Mouse (Mus musculus): ENCODE data around the gene Cflar. TPM values are rescaled to one million over a fixed set of nuclear protein-coding genes. Genes with fewer than 3 reads are reported as not detected.
"Not testable (repeated sequence)": the region's sequence is repeated elsewhere in the genome, so short reads cannot be mapped to it uniquely, and the experiment has no call there.

Gene Cflar
- polyA plus RNA-seq, 1 experiment from 2014 or later: 27.7 TPM

- no peaks in the 10 kb centered on the region for H3K9me3 ChIP-seq (ENCODE audit: control insufficient read depth, low read length)
- H3K27me3 ChIP-seq (ENCODE audit: control insufficient read depth, insufficient read depth, low read length): no peaks in the 10 kb centered on the region
- no peak for ATAC-seq (ENCODE audit: low FRiP score)
- H3K9ac ChIP-seq (ENCODE audit: low read depth, low read length): no peak overlapping the region
- no peak overlapping the region for H3K27ac ChIP-seq (ENCODE audit: low read depth, low read length)
- H3K36me3 ChIP-seq (ENCODE audit: control insufficient read depth, insufficient read depth, low read length): no peaks in the 10 kb centered on the region
- no peak for DNase-seq (ENCODE audit: low spot score)
- no peaks in the 10 kb centered on the region for H3K4me1 ChIP-seq (replicated peaks; ENCODE audit: control insufficient read depth, insufficient read depth, low read length)
- no peak overlapping the region for H3K4me2 ChIP-seq (replicated peaks; ENCODE audit: low read depth, low read length)
- no peak overlapping the region for H3K4me3 ChIP-seq (ENCODE audit: low read depth, low read length)
- WGBS: 86% methylated on average over 1 of the region's 1 CpGs
Measured at GRCm38 (mm10) chr1:58689426-58689825, 21.9 kb upstream of the Cflar start.

GRCm38 (mm10) chr1:58690006-58690744 lies 21.1 kb upstream of the Cflar start:
- Histone ChIP-seq H3K27ac (ENCODE audit: low read depth, low read length) (no peak overlapping the region), H3K9me3 (ENCODE audit: control insufficient read depth, low read length) (no peaks in the 10 kb centered on the region), H3K4me2 (replicated peaks; ENCODE audit: low read depth, low read length) (no peak overlapping the region), H3K27me3 (ENCODE audit: control insufficient read depth, insufficient read depth, low read length) (no peaks in the 10 kb centered on the region), H3K36me3 (ENCODE audit: control insufficient read depth, insufficient read depth, low read length) (no peaks in the 10 kb centered on the region), H3K4me1 (replicated peaks; ENCODE audit: control insufficient read depth, insufficient read depth, low read length) (no peaks in the 10 kb centered on the region), H3K4me3 (ENCODE audit: low read depth, low read length) (no peak overlapping the region), H3K9ac (ENCODE audit: low read depth, low read length) (no peak overlapping the region)
- DNase-seq (ENCODE audit: low spot score) (no peak), ATAC-seq (ENCODE audit: low FRiP score) (no peak)
- 64% methylated on average over 6 of the region's 6 CpGs for WGBS

- H3K9ac ChIP-seq (ENCODE audit: low read depth, low read length); ATAC-seq (ENCODE audit: low FRiP score); H3K9me3 ChIP-seq (ENCODE audit: control insufficient read depth, low read length); H3K27me3 ChIP-seq (ENCODE audit: control insufficient read depth, insufficient read depth, low read length); DNase-seq (ENCODE audit: low spot score); H3K36me3 ChIP-seq (ENCODE audit: control insufficient read depth, insufficient read depth, low read length); H3K27ac ChIP-seq (ENCODE audit: low read depth, low read length); H3K4me1 ChIP-seq (replicated peaks; ENCODE audit: control insufficient read depth, insufficient read depth, low read length); H3K4me2 ChIP-seq (replicated peaks; ENCODE audit: low read depth, low read length); H3K4me3 ChIP-seq (ENCODE audit: low read depth, low read length): not testable (repeated sequence)
- WGBS: 45% methylated on average over 2 of the region's 3 CpGs
Measured at GRCm38 (mm10) chr1:58690834-58691488, 20.3 kb upstream of the Cflar start.

GRCm38 (mm10) chr1:58691718-58692117 lies 19.6 kb upstream of the Cflar start:
- H3K9ac ChIP-seq (ENCODE audit: low read depth, low read length); ATAC-seq (ENCODE audit: low FRiP score); H3K4me2 ChIP-seq (replicated peaks; ENCODE audit: low read depth, low read length); H3K27me3 ChIP-seq (ENCODE audit: control insufficient read depth, insufficient read depth, low read length); H3K4me1 ChIP-seq (replicated peaks; ENCODE audit: control insufficient read depth, insufficient read depth, low read length); DNase-seq (ENCODE audit: low spot score); H3K36me3 ChIP-seq (ENCODE audit: control insufficient read depth, insufficient read depth, low read length); H3K4me3 ChIP-seq (ENCODE audit: low read depth, low read length); H3K9me3 ChIP-seq (ENCODE audit: control insufficient read depth, low read length); H3K27ac ChIP-seq (ENCODE audit: low read depth, low read length): not testable (repeated sequence)
- 63% methylated on average over 1 of the region's 1 CpGs for WGBS

- no peak for ATAC-seq (ENCODE audit: low FRiP score)
Measured at GRCm38 (mm10) chr1:58693696-58694095, 17.6 kb upstream of the Cflar start.

GRCm38 (mm10) chr1:58695810-58696209 lies 15.5 kb upstream of the Cflar start, which contains the start of gene Als2cr12:
Gene Als2cr12 (minus strand): TSS chr1:58695989.
- not testable (repeated sequence) for DNase-seq (ENCODE audit: low spot score); H3K9ac ChIP-seq (ENCODE audit: low read depth, low read length); H3K4me2 ChIP-seq (replicated peaks; ENCODE audit: low read depth, low read length); H3K36me3 ChIP-seq (ENCODE audit: control insufficient read depth, insufficient read depth, low read length); H3K9me3 ChIP-seq (ENCODE audit: control insufficient read depth, low read length); H3K4me3 ChIP-seq (ENCODE audit: low read depth, low read length); H3K27me3 ChIP-seq (ENCODE audit: control insufficient read depth, insufficient read depth, low read length); H3K4me1 ChIP-seq (replicated peaks; ENCODE audit: control insufficient read depth, insufficient read depth, low read length); ATAC-seq (ENCODE audit: low FRiP score); H3K27ac ChIP-seq (ENCODE audit: low read depth, low read length)
- 84% methylated on average over 4 of the region's 4 CpGs for WGBS

More at GRCm38 (mm10) chr1:58693696-58694095, 17.6 kb upstream of the Cflar start:
- 67% methylated on average over 1 of the region's 1 CpGs for WGBS
- Histone ChIP-seq H3K4me1 (replicated peaks; ENCODE audit: control insufficient read depth, insufficient read depth, low read length) (no peaks in the 10 kb centered on the region), H3K27me3 (ENCODE audit: control insufficient read depth, insufficient read depth, low read length) (no peaks in the 10 kb centered on the region), H3K4me2 (replicated peaks; ENCODE audit: low read depth, low read length) (no peak overlapping the region), H3K36me3 (ENCODE audit: control insufficient read depth, insufficient read depth, low read length) (no peaks in the 10 kb centered on the region), H3K27ac (ENCODE audit: low read depth, low read length) (no peak overlapping the region), H3K9me3 (ENCODE audit: control insufficient read depth, low read length) (no peaks in the 10 kb centered on the region), H3K9ac (ENCODE audit: low read depth, low read length) (no peak overlapping the region), H3K4me3 (ENCODE audit: low read depth, low read length) (no peak overlapping the region)
- DNase-seq (ENCODE audit: low spot score): no peak

GRCm38 (mm10) chr1:58697607-58698006 lies 13.7 kb upstream of the Cflar start:
- 55% methylated on average over 1 of the region's 1 CpGs for WGBS

GRCm38 (mm10) chr1:58698781-58699180 lies 12.5 kb upstream of the Cflar start:
- no peaks in the 10 kb centered on the region for H3K27me3 ChIP-seq (ENCODE audit: control insufficient read depth, insufficient read depth, low read length)
- ATAC-seq (ENCODE audit: low FRiP score): no peak
- no peak overlapping the region for H3K4me3 ChIP-seq (ENCODE audit: low read depth, low read length)
- H3K9ac ChIP-seq (ENCODE audit: low read depth, low read length): no peak overlapping the region
- no peak overlapping the region for H3K4me2 ChIP-seq (replicated peaks; ENCODE audit: low read depth, low read length)
- no peaks in the 10 kb centered on the region for H3K9me3 ChIP-seq (ENCODE audit: control insufficient read depth, low read length)
- no peak for DNase-seq (ENCODE audit: low spot score)
- H3K36me3 ChIP-seq (ENCODE audit: control insufficient read depth, insufficient read depth, low read length): no peaks in the 10 kb centered on the region
- H3K27ac ChIP-seq (ENCODE audit: low read depth, low read length): no peak overlapping the region
- no peaks in the 10 kb centered on the region for H3K4me1 ChIP-seq (replicated peaks; ENCODE audit: control insufficient read depth, insufficient read depth, low read length)
- WGBS: 82% methylated on average over 4 of the region's 4 CpGs

More at GRCm38 (mm10) chr1:58697607-58698006, 13.7 kb upstream of the Cflar start:
- not testable (repeated sequence) for ATAC-seq (ENCODE audit: low FRiP score); H3K9me3 ChIP-seq (ENCODE audit: control insufficient read depth, low read length); H3K4me1 ChIP-seq (replicated peaks; ENCODE audit: control insufficient read depth, insufficient read depth, low read length); H3K4me2 ChIP-seq (replicated peaks; ENCODE audit: low read depth, low read length); H3K27ac ChIP-seq (ENCODE audit: low read depth, low read length); H3K4me3 ChIP-seq (ENCODE audit: low read depth, low read length); H3K27me3 ChIP-seq (ENCODE audit: control insufficient read depth, insufficient read depth, low read length); DNase-seq (ENCODE audit: low spot score); H3K36me3 ChIP-seq (ENCODE audit: control insufficient read depth, insufficient read depth, low read length); H3K9ac ChIP-seq (ENCODE audit: low read depth, low read length)

GRCm38 (mm10) chr1:58699988-58700387 lies 11.3 kb upstream of the Cflar start:
- H3K9ac ChIP-seq (ENCODE audit: low read depth, low read length): no peak overlapping the region
- H3K4me1 ChIP-seq (replicated peaks; ENCODE audit: control insufficient read depth, insufficient read depth, low read length): no peaks in the 10 kb centered on the region
- no peaks in the 10 kb centered on the region for H3K27me3 ChIP-seq (ENCODE audit: control insufficient read depth, insufficient read depth, low read length)
- no peak overlapping the region for H3K4me3 ChIP-seq (ENCODE audit: low read depth, low read length)
- ATAC-seq (ENCODE audit: low FRiP score) (no peak), DNase-seq (ENCODE audit: low spot score) (no peak)
- H3K9me3 ChIP-seq (ENCODE audit: control insufficient read depth, low read length): no peaks in the 10 kb centered on the region
- no peak overlapping the region for H3K27ac ChIP-seq (ENCODE audit: low read depth, low read length)
- 69% methylated on average over 3 of the region's 3 CpGs for WGBS
- no peak overlapping the region for H3K4me2 ChIP-seq (replicated peaks; ENCODE audit: low read depth, low read length)
- H3K36me3 ChIP-seq (ENCODE audit: control insufficient read depth, insufficient read depth, low read length): no peaks in the 10 kb centered on the region
